Mouse (Mus musculus): ENCODE measurements at regions not wholly inside any gene's neighbourhood (a gene's known extent, or its start where the extent isn't known, plus 50 kb on each side); places are given as distances from the start of the nearest gene placed in this dataset.

GRCm38 (mm10) chr14:106194104-106194503, 88.1 kb downstream of the Trim52 start:
- TF ChIP-seq MAX (IDR thresholded peaks at IDR 0.05; ENCODE audit: low read depth), result no peak
- no peak for TF ChIP-seq CEBPB (IDR thresholded peaks at IDR 0.05; ENCODE audit: insufficient read depth, poor library complexity, severe bottlenecking)
- no peak for TF ChIP-seq POLR2A (IDR thresholded peaks at IDR 0.05; ENCODE audit: insufficient read length, low read depth)
- no peak for TF ChIP-seq SRF (IDR thresholded peaks at IDR 0.05; ENCODE audit: control insufficient read depth, insufficient read length, low read depth)
- TF ChIP-seq POLR2AphosphoS2 (IDR thresholded peaks at IDR 0.05; ENCODE audit: insufficient read length, low read depth), result no peak
- TF ChIP-seq USF1 (IDR thresholded peaks at IDR 0.05; ENCODE audit: low read depth), result no peak
- TF ChIP-seq E2F4 (IDR thresholded peaks at IDR 0.05; ENCODE audit: insufficient read depth), result no peak
- TF ChIP-seq TCF12 (IDR thresholded peaks at IDR 0.05; ENCODE audit: insufficient read depth, poor library complexity, severe bottlenecking), result no peak
- peak in 1 of 3 experiments; percentile 25 for TF ChIP-seq MYOD1 (IDR thresholded peaks at IDR 0.05; ENCODE audit: control insufficient read depth in 1 of 3, insufficient read length in 2 of 3, low read depth in 2 of 3)
- no peak for TF ChIP-seq REST (IDR thresholded peaks at IDR 0.05; ENCODE audit: insufficient read depth, insufficient read length)

Data from myocyte (in vitro differentiated cells).